Comparison of ENCODE assay signal across 21 mouse cellular contexts in genomic region chr3:153405643-153406042, GRCm38 (mm10).
A peak's percentile ranks its signal among the peaks of the same experiment; 100 is the strongest.
DNase-seq lines count a peak whose midpoint lies in the region; ATAC-seq and TF ChIP-seq lines count a peak whose summit lies in the region.
"Had no signal": no experiment of that assay in that cellular context is flagged by ENCODE, and none has a peak within 500 bp of the region (broad histone marks: within the 10 kb centered on the region; RNA-seq: fewer than 3 reads in every experiment).

No protein-coding gene starts in this region.

- H3K4me1 ChIP-seq in hindbrain, embryonic 13.5 days (replicated peaks) = peaks cover 22% of the 10 kb centered on the region
- no peaks in the 10 kb centered on the region for H3K4me1 ChIP-seq in hindbrain, embryonic 11.5 days (replicated peaks; ENCODE audit: control insufficient read depth, insufficient read depth, low read length)
- peaks cover 19% of the 10 kb centered on the region for H3K4me1 ChIP-seq in midbrain, embryonic 13.5 days (replicated peaks)
- H3K4me1 ChIP-seq in midbrain, postnatal 0 days (ENCODE audit: insufficient read depth, low read length) = peaks cover 7% of the 10 kb centered on the region; the same call in 1 of the 2 replicates
- peaks cover 5% of the 10 kb centered on the region; the same call in 1 of the 2 replicates for H3K4me1 ChIP-seq in hindbrain, embryonic 16.5 days (ENCODE audit: control insufficient read depth, insufficient read depth, low read depth, low read length)
- H3K4me1 ChIP-seq: embryonic facial prominence, embryonic 10.5 days; forebrain, embryonic 10.5 days; heart, embryonic 10.5 days had no signal

- peak overlapping the region; percentile 19 for H3K27ac ChIP-seq in hindbrain, embryonic 13.5 days
- H3K27ac ChIP-seq in hindbrain, embryonic 11.5 days (ENCODE audit: low read depth, low read length) = no peak overlapping the region
- H3K27ac ChIP-seq in midbrain, embryonic 13.5 days = no peak overlapping the region; the same call in 1 of the 2 replicates
- H3K27ac ChIP-seq in midbrain, postnatal 0 days (ENCODE audit: low read depth, low read length) = no peak overlapping the region
- H3K27ac ChIP-seq in hindbrain, embryonic 16.5 days (ENCODE audit: low read depth, low read length) = no peak overlapping the region
- H3K27ac ChIP-seq: embryonic facial prominence, embryonic 10.5 days; forebrain, embryonic 10.5 days; forebrain, embryonic 15.5 days; heart, embryonic 10.5 days had no signal

- no peak overlapping the region for H3K9ac ChIP-seq in hindbrain, embryonic 13.5 days
- H3K9ac ChIP-seq in hindbrain, embryonic 11.5 days (ENCODE audit: low read depth, low read length) = no peak overlapping the region
- H3K9ac ChIP-seq in midbrain, embryonic 13.5 days (replicated peaks) = no peak overlapping the region
- no peak overlapping the region for H3K9ac ChIP-seq in midbrain, postnatal 0 days (replicated peaks; ENCODE audit: low read length, poor library complexity, severe bottlenecking)
- no peak overlapping the region for H3K9ac ChIP-seq in hindbrain, embryonic 16.5 days (ENCODE audit: low read depth, low read length)
- H3K9ac ChIP-seq: forebrain, embryonic 15.5 days had no signal

- H3K9me3 ChIP-seq in hindbrain, embryonic 13.5 days = no peaks in the 10 kb centered on the region
- no peaks in the 10 kb centered on the region for H3K9me3 ChIP-seq in hindbrain, embryonic 11.5 days (ENCODE audit: control insufficient read depth, low read length)
- H3K9me3 ChIP-seq in midbrain, embryonic 13.5 days = no peaks in the 10 kb centered on the region
- no peaks in the 10 kb centered on the region for H3K9me3 ChIP-seq in midbrain, postnatal 0 days (ENCODE audit: low read length)
- H3K9me3 ChIP-seq in hindbrain, embryonic 16.5 days (ENCODE audit: control insufficient read depth, low read length) = no peaks in the 10 kb centered on the region
- H3K9me3 ChIP-seq: embryonic facial prominence, embryonic 10.5 days; forebrain, embryonic 10.5 days; forebrain, embryonic 15.5 days; heart, embryonic 10.5 days had no signal

- 31% methylated on average over 10 of the region's 10 CpGs for WGBS in hindbrain, embryonic 13.5 days
- WGBS in hindbrain, embryonic 11.5 days = 71% methylated on average over 10 of the region's 10 CpGs
- whole genome bisulfite sequencing in midbrain, embryonic 13.5 days = 52% methylated on average over 10 of the region's 10 CpGs
- 31% methylated on average over 10 of the region's 10 CpGs for WGBS in midbrain, postnatal 0 days
- WGBS in hindbrain, embryonic 16.5 days = 52% methylated on average over 10 of the region's 10 CpGs

- H3K4me2 ChIP-seq in hindbrain, embryonic 13.5 days = no peak overlapping the region
- no peak overlapping the region for H3K4me2 ChIP-seq in hindbrain, embryonic 11.5 days (replicated peaks; ENCODE audit: low read depth, low read length)
- no peak overlapping the region for H3K4me2 ChIP-seq in midbrain, embryonic 13.5 days (replicated peaks)
- no peak overlapping the region for H3K4me2 ChIP-seq in midbrain, postnatal 0 days (ENCODE audit: low read depth, low read length, poor library complexity, severe bottlenecking)
- no peak overlapping the region for H3K4me2 ChIP-seq in hindbrain, embryonic 16.5 days (ENCODE audit: low read length)
- H3K4me2 ChIP-seq: forebrain, embryonic 15.5 days had no signal

- no peak for DNase-seq in hindbrain, embryonic 11.5 days (ENCODE audit: low spot score)
- no peak for DNase-seq in midbrain, postnatal 0 days (ENCODE audit: low spot score)
- DNase-seq in heart, postnatal 4 days = no peak
- DNase-seq: adrenal gland, postnatal 14 days; cerebellum, adult 18-20 months; cerebellum, adult 9-11 months; cerebellum, postnatal 36 days; gastrocnemius, postnatal 10 days; heart, adult 18-20 months; heart, postnatal 10 days had no signal

- no peak for TF ChIP-seq CTCF in midbrain, postnatal 0 days (IDR thresholded peaks at IDR 0.05)

- 0 out of 2 replicates have a peak, but pooled peaks have one; percentile 30 for ATAC-seq in hindbrain, embryonic 13.5 days (ENCODE audit: low FRiP score)
- ATAC-seq in hindbrain, embryonic 11.5 days (ENCODE audit: low FRiP score) = no peak
- peak; percentile 71 for ATAC-seq in midbrain, embryonic 13.5 days
- no peak for ATAC-seq in midbrain, postnatal 0 days (ENCODE audit: low FRiP score)
- ATAC-seq in hindbrain, embryonic 16.5 days = peak; percentile 34; the same call in 1 of the 2 replicates
- ATAC-seq: activated CD4-positive, CD25-positive, alpha-beta regulatory T cell, adult 4 months; forebrain, embryonic 15.5 days; Patski had no signal

- no peak overlapping the region for H3K4me3 ChIP-seq in hindbrain, embryonic 13.5 days
- no peak overlapping the region for H3K4me3 ChIP-seq in hindbrain, embryonic 11.5 days (ENCODE audit: low read depth, low read length)
- no peak overlapping the region for H3K4me3 ChIP-seq in midbrain, embryonic 13.5 days (replicated peaks)
- no peak overlapping the region for H3K4me3 ChIP-seq in midbrain, postnatal 0 days (ENCODE audit: low read depth, low read length)
- no peak overlapping the region for H3K4me3 ChIP-seq in hindbrain, embryonic 16.5 days (ENCODE audit: low read length)
- H3K4me3 ChIP-seq: embryonic facial prominence, embryonic 10.5 days; erythroblast, embryonic 14.5 days; forebrain, embryonic 10.5 days; forebrain, embryonic 15.5 days; heart, embryonic 10.5 days had no signal

- H3K36me3 ChIP-seq in hindbrain, embryonic 13.5 days = no peaks in the 10 kb centered on the region
- no peaks in the 10 kb centered on the region for H3K36me3 ChIP-seq in hindbrain, embryonic 11.5 days (ENCODE audit: control insufficient read depth, insufficient read depth, low read length)
- no peaks in the 10 kb centered on the region for H3K36me3 ChIP-seq in midbrain, embryonic 13.5 days
- H3K36me3 ChIP-seq in midbrain, postnatal 0 days (ENCODE audit: insufficient read depth, low read length) = no peaks in the 10 kb centered on the region
- H3K36me3 ChIP-seq in hindbrain, embryonic 16.5 days (ENCODE audit: control insufficient read depth, insufficient read depth, low read length) = no peaks in the 10 kb centered on the region
- H3K36me3 ChIP-seq: embryonic facial prominence, embryonic 10.5 days; forebrain, embryonic 10.5 days; forebrain, embryonic 15.5 days; heart, embryonic 10.5 days had no signal

- H3K27me3 ChIP-seq in hindbrain, embryonic 13.5 days = no peaks in the 10 kb centered on the region
- H3K27me3 ChIP-seq in hindbrain, embryonic 11.5 days (ENCODE audit: control insufficient read depth, insufficient read depth, low read length) = no peaks in the 10 kb centered on the region
- no peaks in the 10 kb centered on the region for H3K27me3 ChIP-seq in midbrain, embryonic 13.5 days
- no peaks in the 10 kb centered on the region for H3K27me3 ChIP-seq in midbrain, postnatal 0 days (ENCODE audit: insufficient read depth, low read length)
- no peaks in the 10 kb centered on the region for H3K27me3 ChIP-seq in hindbrain, embryonic 16.5 days (replicated peaks; ENCODE audit: control insufficient read depth, insufficient read depth, low read length)
- H3K27me3 ChIP-seq: CH12.LX; forebrain, embryonic 15.5 days; Patski had no signal

Comparison
In these comparisons a context has a peak if more than half of its experiments do, and no peak if none do; other contexts are left out.
1. ATAC-seq: peak in hindbrain, embryonic 13.5 days (single experiment), midbrain, embryonic 13.5 days (single experiment) and hindbrain, embryonic 16.5 days (single experiment); none in hindbrain, embryonic 11.5 days (single experiment) and midbrain, postnatal 0 days (single experiment).